Mouse (Mus musculus) thymus, adult 2 months (tissue): ENCODE results near the gene Sdk2.

Experiments
- CTCF ChIP-seq: fragments of 200-500 bp; IDR thresholded peaks from 2 replicates; pipeline ENCODE4 v1.5.1; 2012; ENCODE audit warnings: mild to moderate bottlenecking, control low read depth, low read length, moderate library complexity, borderline replicate concordance; ENCODE audit not compliant: control insufficient read depth, poor library complexity, insufficient read depth; ENCODE audit errors: extremely low read depth
- POLR2A ChIP-seq: fragments of 200-500 bp; IDR thresholded peaks from 2 replicates; pipeline ENCODE4 v1.6.1; 2012; ENCODE audit warnings: mild to moderate bottlenecking, low read length, control low read depth, moderate library complexity; ENCODE audit not compliant: control insufficient read depth, poor library complexity, insufficient read depth; ENCODE audit errors: extremely low read depth

DNA sequence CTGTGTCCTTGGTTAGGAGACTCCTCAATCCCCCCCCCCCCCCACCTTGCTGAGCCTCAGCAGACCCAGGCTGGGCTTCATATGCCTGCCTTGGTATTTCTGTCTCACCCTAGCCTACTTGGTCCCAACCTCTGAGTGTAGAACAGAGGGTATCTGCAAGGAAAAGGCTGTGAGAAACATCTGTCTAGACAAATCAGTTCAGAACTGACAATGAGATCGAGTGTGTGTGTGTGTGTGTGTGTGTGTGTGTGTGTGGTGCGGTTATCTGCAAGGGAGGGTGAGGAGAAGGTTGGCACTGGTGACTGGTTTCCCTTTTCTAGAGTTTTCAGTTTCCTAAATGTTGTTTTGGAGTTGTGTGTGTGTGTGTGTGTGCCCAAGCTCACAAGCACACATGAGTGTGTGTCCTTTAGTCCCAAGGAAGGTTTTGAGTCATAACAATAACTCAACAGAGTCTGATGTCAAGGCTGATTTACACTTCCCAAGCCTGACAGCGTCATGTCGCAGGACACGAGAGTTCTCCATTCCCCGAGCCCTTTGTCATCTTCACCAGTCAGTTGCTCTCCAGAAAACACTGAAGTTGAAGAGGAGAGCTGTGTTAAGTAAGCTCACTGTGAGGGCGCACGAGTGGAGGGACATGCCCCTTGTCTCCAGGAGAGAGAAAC is 304.6 kb downstream of the Sdk2 start:
- TF ChIP-seq CTCF (no peak), POLR2A (no peak)
